Mouse (Mus musculus) myocyte (in vitro differentiated cells): Measurements from ENCODE around the gene Bcl7b. TPM values are rescaled to one million over a fixed set of nuclear protein-coding genes. Genes with fewer than 3 reads are reported as not detected.

Experiments
- H3K27me3 ChIP-seq: one replicate; pipeline ENCODE4 v1.6.1; 2011; ENCODE audit not compliant: control insufficient read depth, insufficient read depth, insufficient read length
- H3K36me3 ChIP-seq: one replicate; pipeline ENCODE4 v1.6.1; 2011; ENCODE audit not compliant: control insufficient read depth, insufficient read depth
- H3K4me2 ChIP-seq: one replicate; pipeline ENCODE4 v1.6.1; 2011; ENCODE audit warnings: low read depth, control low read depth
- H3K4me3 ChIP-seq: one replicate; pipeline ENCODE4 v1.5.1; 2011; ENCODE audit warnings: mild to moderate bottlenecking, control low read depth, moderate library complexity
- H3K79me2 ChIP-seq: one replicate; pipeline ENCODE4 v1.6.1; 2011; ENCODE audit not compliant: control insufficient read depth, insufficient read depth
- H3ac ChIP-seq: one replicate; pipeline ENCODE4 v1.6.1; 2011; ENCODE audit not compliant: control insufficient read depth, insufficient read length
- CEBPB ChIP-seq: IDR thresholded peaks from 2 replicates; pipeline ENCODE4 v1.6.1; 2011; ENCODE audit warnings: mild to moderate bottlenecking, moderate library complexity; ENCODE audit not compliant: poor library complexity, insufficient read depth, severe bottlenecking
- E2F4 ChIP-seq: IDR thresholded peaks from one replicate; pipeline ENCODE4 v1.6.1; 2011; ENCODE audit warnings: mild to moderate bottlenecking, control low read depth, moderate library complexity; ENCODE audit not compliant: insufficient read depth
- MAX ChIP-seq: IDR thresholded peaks from one replicate; pipeline ENCODE4 v1.6.1; 2011; ENCODE audit warnings: low read depth, mild to moderate bottlenecking, control low read depth
- MYOD1 ChIP-seq, 3 experiments: IDR thresholded peaks; one replicate each; pipeline ENCODE4 v1.6.1; 2011; ENCODE audit warnings: control low read depth in 2 of 3, low read depth in 2 of 3, mild to moderate bottlenecking in 2 of 3, moderate library complexity in 1 of 3; ENCODE audit not compliant: insufficient read length in 2 of 3, control insufficient read depth in 1 of 3
- MYOG ChIP-seq, 3 experiments: IDR thresholded peaks; one replicate each; pipeline ENCODE4 v1.6.1; 2011; ENCODE audit warnings: control low read depth in 2 of 3, low read depth in 2 of 3, mild to moderate bottlenecking in 2 of 3; ENCODE audit not compliant: insufficient read length in 2 of 3, control insufficient read depth in 1 of 3, insufficient read depth in 1 of 3
- POLR2A ChIP-seq: IDR thresholded peaks from one replicate; pipeline ENCODE4 v1.6.1; 2011; ENCODE audit warnings: low read depth, mild to moderate bottlenecking, control low read depth, moderate library complexity; ENCODE audit not compliant: insufficient read length
- POLR2AphosphoS2 ChIP-seq: IDR thresholded peaks from one replicate; pipeline ENCODE4 v1.6.1; 2011; ENCODE audit warnings: low read depth, control low read depth; ENCODE audit not compliant: insufficient read length
- REST ChIP-seq: IDR thresholded peaks from one replicate; pipeline ENCODE4 v1.6.1; 2011; ENCODE audit warnings: mild to moderate bottlenecking, control low read depth, moderate library complexity; ENCODE audit not compliant: insufficient read depth, insufficient read length
- SRF ChIP-seq: IDR thresholded peaks from one replicate; pipeline ENCODE4 v1.6.1; 2011; ENCODE audit warnings: low read depth; ENCODE audit not compliant: control insufficient read depth, insufficient read length
- TCF12 ChIP-seq: IDR thresholded peaks from one replicate; pipeline ENCODE4 v1.6.1; 2011; ENCODE audit warnings: mild to moderate bottlenecking, control low read depth; ENCODE audit not compliant: poor library complexity, insufficient read depth, severe bottlenecking
- TCF3 ChIP-seq: IDR thresholded peaks from one replicate; pipeline ENCODE4 v1.6.1; 2011; ENCODE audit warnings: low read depth, control low read depth; ENCODE audit not compliant: insufficient read length
- USF1 ChIP-seq: IDR thresholded peaks from one replicate; pipeline ENCODE4 v1.6.1; 2011; ENCODE audit warnings: low read depth, mild to moderate bottlenecking, control low read depth, moderate library complexity
- polyA plus RNA-seq: library from polyadenylated mRNA; unstranded; fragments of >200 nt; fragmentation: generic; extraction: Trizol; gene quantifications from one replicate; pipeline ENCODE4 v1.2.1, GENCODE M21; 2012; ENCODE audit warnings: missing spikeins

The Bcl7b gene
- polyA plus RNA-seq, 1 experiment: 37.3 TPM

GRCm38 (mm10) chr5:135185016-135185415 is 16.9 kb downstream of the Bcl7b start:
- Histone ChIP-seq H3K79me2 (peaks cover 23% of the 10 kb centered on the region), H3K36me3 (peaks cover 11% of the 10 kb centered on the region)
- TF ChIP-seq TCF12 (no peak), SRF (no peak)

GRCm38 (mm10) chr5:135185596-135185995 is 17.5 kb downstream of the Bcl7b start:
- Histone ChIP-seq H3K4me2 (peak overlapping the region; percentile 82), H3ac (no peak overlapping the region), H3K27me3 (no peaks in the 10 kb centered on the region), H3K4me3 (no peak overlapping the region), H3K79me2 (peaks cover 29% of the 10 kb centered on the region), H3K36me3 (peaks cover 5% of the 10 kb centered on the region)
- no peak for TF ChIP-seq MYOG (IDR thresholded peaks at IDR 0.05; ENCODE audit: control insufficient read depth in 1 of 3, insufficient read depth in 1 of 3, insufficient read length in 2 of 3, low read depth in 2 of 3)
- no peak for TF ChIP-seq USF1
- TF ChIP-seq E2F4: no peak
- TF ChIP-seq MYOD1 (IDR thresholded peaks at IDR 0.05; ENCODE audit: control insufficient read depth in 1 of 3, insufficient read length in 2 of 3, low read depth in 2 of 3): no peak
- TF ChIP-seq REST: no peak
- no peak for TF ChIP-seq SRF
- TF ChIP-seq MAX: no peak
- TF ChIP-seq TCF3: no peak
- TF ChIP-seq POLR2A: no peak
- no peak for TF ChIP-seq CEBPB
- no peak for TF ChIP-seq TCF12
- TF ChIP-seq POLR2AphosphoS2: no peak

More at GRCm38 (mm10) chr5:135185016-135185415, 16.9 kb downstream of the Bcl7b start:
- Histone ChIP-seq H3K4me3 (no peak overlapping the region), H3ac (no peak overlapping the region), H3K27me3 (no peaks in the 10 kb centered on the region), H3K4me2 (no peak overlapping the region)

- H3K36me3 ChIP-seq: peaks cover 5% of the 10 kb centered on the region
- no peaks in the 10 kb centered on the region for H3K27me3 ChIP-seq
- TF ChIP-seq SRF: no peak
- no peak for TF ChIP-seq USF1
- TF ChIP-seq REST: no peak
- no peak for TF ChIP-seq TCF12
- no peak for TF ChIP-seq MYOG (IDR thresholded peaks at IDR 0.05; ENCODE audit: control insufficient read depth in 1 of 3, insufficient read depth in 1 of 3, insufficient read length in 2 of 3, low read depth in 2 of 3)
- peak overlapping the region; percentile 93 for H3ac ChIP-seq
- peak overlapping the region; percentile 82 for H3K4me2 ChIP-seq
- peak overlapping the region; percentile 67 for H3K4me3 ChIP-seq
- peaks cover 35% of the 10 kb centered on the region for H3K79me2 ChIP-seq
Measured at GRCm38 (mm10) chr5:135186231-135186620, 18.1 kb downstream of the Bcl7b start.

GRCm38 (mm10) chr5:135186621-135187348 is 18.7 kb downstream of the Bcl7b start, which contains the start of gene Baz1b:
Gene Baz1b, plus strand, starts transcription at chr5:135187264.
- Histone ChIP-seq H3K27me3 (no peaks in the 10 kb centered on the region), H3K4me3 (peak within 1 kb of the TSS; percentile 67), H3K4me2 (peak within 1 kb of the TSS; percentile 84), H3K36me3 (peaks cover 5% of the 10 kb centered on the region), H3K79me2 (peaks cover 41% of the 10 kb centered on the region), H3ac (peak within 1 kb of the TSS; percentile 93)
- TF ChIP-seq POLR2A (peak; percentile 79), REST (peak; percentile 11), POLR2AphosphoS2 (peak; percentile 75), USF1 (no peak), MYOD1 (IDR thresholded peaks at IDR 0.05; ENCODE audit: control insufficient read depth in 1 of 3, insufficient read length in 2 of 3, low read depth in 2 of 3) (peak in 1 of 3 experiments; percentile 61), TCF3 (no peak), TCF12 (no peak), E2F4 (peak; percentile 45), MYOG (IDR thresholded peaks at IDR 0.05; ENCODE audit: control insufficient read depth in 1 of 3, insufficient read depth in 1 of 3, insufficient read length in 2 of 3, low read depth in 2 of 3) (peak in 1 of 3 experiments; percentile 47), SRF (no peak), CEBPB (peak; percentile 51; the same call in 1 of the 2 replicates)
